Mouse (Mus musculus): Measurements from ENCODE around the gene Rapsn. TPM values are rescaled to one million over a fixed set of nuclear protein-coding genes. Genes with fewer than 3 reads are reported as not detected.

Gene Rapsn
- polyA plus RNA-seq, 1 experiment from 2014 or later = 3.5 TPM

DNA sequence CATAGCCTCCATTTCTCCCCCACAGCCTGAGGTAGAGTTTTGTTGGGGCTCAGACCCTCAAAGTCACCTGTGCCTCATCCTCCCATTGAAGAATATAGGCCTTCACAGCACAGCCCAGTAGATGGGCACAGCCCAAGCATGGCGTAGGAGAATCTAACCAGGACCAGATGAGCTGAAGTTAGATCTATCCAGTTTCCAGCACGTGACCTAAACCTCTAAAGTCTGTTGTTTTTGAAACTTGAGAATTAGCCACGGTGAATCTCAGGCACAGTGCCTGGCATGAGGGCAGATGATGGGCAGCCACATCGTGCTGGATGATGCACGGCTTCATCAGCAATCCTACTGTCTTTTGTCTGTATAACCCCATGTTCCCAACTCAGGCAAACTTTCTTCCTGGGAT, 23.0 kb downstream of the Rapsn start:
- DNase-seq (ENCODE audit: low spot score) (no peak), ATAC-seq (replicated peaks; ENCODE audit: insufficient number of reproducible peaks, low FRiP score, low TSS enrichment, low read depth) (no peak)
- Histone ChIP-seq H3K9ac (replicated peaks; ENCODE audit: low read length) (no peak overlapping the region), H3K36me3 (replicated peaks; ENCODE audit: control insufficient read depth, insufficient read depth, low read depth, low read length) (peaks cover 13% of the 10 kb centered on the region), H3K4me3 (ENCODE audit: low read depth, low read length) (no peak overlapping the region), H3K27ac (replicated peaks; ENCODE audit: low read depth, low read length) (no peak overlapping the region), H3K27me3 (ENCODE audit: control insufficient read depth, insufficient read depth, low read length) (no peaks in the 10 kb centered on the region), H3K4me2 (ENCODE audit: low read depth, low read length) (no peak overlapping the region), H3K9me3 (replicated peaks; ENCODE audit: control insufficient read depth, low read length) (no peaks in the 10 kb centered on the region), H3K4me1 (ENCODE audit: control insufficient read depth, insufficient read depth, low read length) (no peaks in the 10 kb centered on the region)
- 65% methylated on average over 5 of the region's 5 CpGs for WGBS

- peaks cover 14% of the 10 kb centered on the region for H3K36me3 ChIP-seq (replicated peaks; ENCODE audit: control insufficient read depth, insufficient read depth, low read depth, low read length)
- H3K4me2 ChIP-seq (ENCODE audit: low read depth, low read length) = no peak overlapping the region
- no peak overlapping the region for H3K4me3 ChIP-seq (ENCODE audit: low read depth, low read length)
- no peak for ATAC-seq (replicated peaks; ENCODE audit: insufficient number of reproducible peaks, low FRiP score, low TSS enrichment, low read depth)
- H3K27ac ChIP-seq (replicated peaks; ENCODE audit: low read depth, low read length) = no peak overlapping the region
- no peak overlapping the region for H3K9ac ChIP-seq (replicated peaks; ENCODE audit: low read length)
- no peaks in the 10 kb centered on the region for H3K27me3 ChIP-seq (ENCODE audit: control insufficient read depth, insufficient read depth, low read length)
- WGBS = 98% methylated on average over 2 of the region's 2 CpGs
- no peak for DNase-seq (ENCODE audit: low spot score)
- H3K4me1 ChIP-seq (ENCODE audit: control insufficient read depth, insufficient read depth, low read length) = no peaks in the 10 kb centered on the region
- H3K9me3 ChIP-seq (replicated peaks; ENCODE audit: control insufficient read depth, low read length) = no peaks in the 10 kb centered on the region
Measured at GRCm38 (mm10) chr2:91059376-91059775, 24.0 kb downstream of the Rapsn start.

DNA sequence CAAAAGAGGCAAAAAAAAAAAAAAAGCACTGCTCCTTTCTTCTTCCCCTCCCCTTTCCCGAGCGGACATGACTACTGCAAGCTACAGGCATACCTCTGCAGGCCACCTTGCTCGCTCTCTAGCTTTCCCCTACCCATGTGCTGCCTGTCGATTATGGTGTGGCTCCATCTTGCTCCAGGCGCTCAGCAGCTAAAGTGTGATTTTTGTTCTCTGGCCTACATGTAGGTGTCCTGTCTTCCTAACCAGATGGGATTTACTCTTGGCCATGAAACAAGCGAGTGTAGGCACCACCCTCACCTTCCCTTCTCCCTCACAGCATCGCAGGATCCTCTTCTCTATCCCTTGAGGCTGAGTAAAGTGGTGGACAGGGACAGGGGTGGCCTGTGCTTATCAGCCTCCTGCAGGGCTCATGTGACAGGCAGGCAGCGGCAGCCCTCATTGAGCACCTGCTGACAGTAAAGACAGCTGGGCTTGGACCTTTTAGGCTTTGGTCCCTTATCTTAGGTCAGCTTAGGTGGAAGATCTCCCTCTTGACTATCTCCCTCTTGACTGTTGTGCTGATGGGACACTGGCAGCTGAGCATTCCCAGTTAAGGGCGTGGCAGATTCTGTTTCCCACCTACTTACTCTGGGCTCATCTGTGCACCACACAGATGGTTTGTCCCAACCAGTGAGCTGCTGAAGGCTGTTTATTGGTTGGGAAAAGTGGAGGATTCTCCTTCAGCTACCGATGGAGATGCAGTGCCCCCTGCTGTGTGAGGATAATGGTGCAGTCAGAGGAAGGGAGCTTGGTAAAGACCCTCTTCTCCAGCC, 25.3 kb downstream of the Rapsn start:
- peaks cover 11% of the 10 kb centered on the region for H3K36me3 ChIP-seq (replicated peaks; ENCODE audit: control insufficient read depth, insufficient read depth, low read depth, low read length)
- H3K27ac ChIP-seq (replicated peaks; ENCODE audit: low read depth, low read length) = no peak overlapping the region
- ATAC-seq (replicated peaks; ENCODE audit: insufficient number of reproducible peaks, low FRiP score, low TSS enrichment, low read depth) (no peak), DNase-seq (ENCODE audit: low spot score) (peak; percentile 71)
- no peaks in the 10 kb centered on the region for H3K9me3 ChIP-seq (replicated peaks; ENCODE audit: control insufficient read depth, low read length)
- H3K9ac ChIP-seq (replicated peaks; ENCODE audit: low read length) = no peak overlapping the region
- no peaks in the 10 kb centered on the region for H3K27me3 ChIP-seq (ENCODE audit: control insufficient read depth, insufficient read depth, low read length)
- 78% methylated on average over 10 of the region's 10 CpGs for WGBS
- no peak overlapping the region for H3K4me2 ChIP-seq (ENCODE audit: low read depth, low read length)
- H3K4me1 ChIP-seq (ENCODE audit: control insufficient read depth, insufficient read depth, low read length) = no peaks in the 10 kb centered on the region
- H3K4me3 ChIP-seq (ENCODE audit: low read depth, low read length) = no peak overlapping the region

GRCm38 (mm10) chr2:91061849-91062481, 26.5 kb downstream of the Rapsn start:
- ATAC-seq (replicated peaks; ENCODE audit: insufficient number of reproducible peaks, low FRiP score, low TSS enrichment, low read depth) = no peak
- Histone ChIP-seq H3K36me3 (replicated peaks; ENCODE audit: control insufficient read depth, insufficient read depth, low read depth, low read length) (peaks cover 11% of the 10 kb centered on the region), H3K27me3 (ENCODE audit: control insufficient read depth, insufficient read depth, low read length) (no peaks in the 10 kb centered on the region), H3K4me3 (ENCODE audit: low read depth, low read length) (no peak overlapping the region), H3K4me2 (ENCODE audit: low read depth, low read length) (no peak overlapping the region), H3K9ac (replicated peaks; ENCODE audit: low read length) (no peak overlapping the region), H3K27ac (replicated peaks; ENCODE audit: low read depth, low read length) (no peak overlapping the region), H3K4me1 (ENCODE audit: control insufficient read depth, insufficient read depth, low read length) (no peaks in the 10 kb centered on the region), H3K9me3 (replicated peaks; ENCODE audit: control insufficient read depth, low read length) (no peaks in the 10 kb centered on the region)
- 83% methylated on average over 6 of the region's 6 CpGs for WGBS
- DNase-seq (ENCODE audit: low spot score) = no peak

DNA sequence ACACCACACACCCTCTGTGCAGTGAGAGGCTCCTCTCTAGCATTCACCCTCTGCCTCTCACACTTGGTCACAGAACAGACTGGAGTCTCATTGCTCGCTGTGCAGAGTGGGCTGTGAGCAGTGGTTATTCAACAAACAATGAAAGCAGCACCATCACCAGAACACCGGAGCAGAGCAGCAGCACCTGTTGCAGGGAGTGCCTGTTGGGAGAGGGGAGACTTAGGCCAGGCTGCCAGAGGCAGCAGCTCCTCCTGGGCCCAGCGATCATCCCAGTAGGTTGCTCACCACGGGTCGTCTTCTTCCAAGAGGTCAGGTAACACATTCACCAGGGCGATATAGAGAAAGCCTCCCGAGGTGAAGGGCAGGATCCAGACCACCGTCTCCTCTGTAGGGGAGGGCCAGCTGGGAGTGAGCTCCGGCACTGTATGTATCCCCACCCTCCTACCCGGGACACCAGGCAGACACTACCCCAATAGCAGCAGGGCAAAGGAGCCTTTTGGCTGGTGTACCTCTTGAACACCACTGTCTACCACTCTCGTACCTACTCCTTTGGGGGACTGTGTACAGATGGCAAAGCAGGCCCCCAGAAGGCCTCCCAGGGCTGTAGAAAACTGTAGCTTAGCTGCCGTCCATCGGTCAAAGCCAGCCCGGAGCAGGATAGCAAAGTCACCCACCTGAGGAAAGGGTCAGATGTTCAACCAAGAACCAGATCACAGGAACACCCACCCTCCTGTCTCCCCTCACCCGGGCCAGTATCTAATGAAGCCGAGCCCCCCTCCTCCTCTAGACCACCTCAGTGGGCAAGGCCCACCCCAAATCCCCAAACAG, 27.6 kb downstream of the Rapsn start:
- Histone ChIP-seq H3K9me3 (replicated peaks; ENCODE audit: control insufficient read depth, low read length) (no peaks in the 10 kb centered on the region), H3K4me1 (ENCODE audit: control insufficient read depth, insufficient read depth, low read length) (no peaks in the 10 kb centered on the region), H3K9ac (replicated peaks; ENCODE audit: low read length) (no peak overlapping the region), H3K4me2 (ENCODE audit: low read depth, low read length) (no peak overlapping the region), H3K27me3 (ENCODE audit: control insufficient read depth, insufficient read depth, low read length) (no peaks in the 10 kb centered on the region), H3K27ac (replicated peaks; ENCODE audit: low read depth, low read length) (no peak overlapping the region), H3K4me3 (ENCODE audit: low read depth, low read length) (no peak overlapping the region), H3K36me3 (replicated peaks; ENCODE audit: control insufficient read depth, insufficient read depth, low read depth, low read length) (peaks cover 5% of the 10 kb centered on the region)
- ATAC-seq (replicated peaks; ENCODE audit: insufficient number of reproducible peaks, low FRiP score, low TSS enrichment, low read depth) = no peak
- 89% methylated on average over 16 of the region's 16 CpGs for WGBS
- DNase-seq (ENCODE audit: low spot score) = no peak

DNA sequence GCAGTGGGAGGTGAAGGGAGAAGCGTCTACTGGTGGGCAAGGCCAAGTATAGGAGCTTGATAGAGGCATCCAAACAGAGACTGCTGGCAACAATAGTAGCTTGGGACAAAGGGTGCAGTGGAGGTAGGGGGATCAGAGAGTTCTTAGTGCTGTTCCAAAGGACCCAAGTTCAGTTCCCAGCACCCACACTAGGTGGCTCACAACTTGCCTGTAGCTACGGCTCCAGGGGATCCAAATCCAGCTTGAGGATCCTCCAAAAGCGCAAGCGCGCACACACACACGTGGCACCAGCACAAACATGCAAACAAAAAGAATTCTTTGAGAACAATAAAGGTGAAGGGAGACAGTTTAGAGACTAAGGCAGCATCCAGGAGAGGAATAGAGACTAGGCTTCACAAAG, 28.8 kb downstream of the Rapsn start:
- Histone ChIP-seq H3K4me3 (ENCODE audit: low read depth, low read length) (no peak overlapping the region), H3K4me1 (ENCODE audit: control insufficient read depth, insufficient read depth, low read length) (no peaks in the 10 kb centered on the region), H3K9me3 (replicated peaks; ENCODE audit: control insufficient read depth, low read length) (no peaks in the 10 kb centered on the region), H3K27me3 (ENCODE audit: control insufficient read depth, insufficient read depth, low read length) (no peaks in the 10 kb centered on the region), H3K36me3 (replicated peaks; ENCODE audit: control insufficient read depth, insufficient read depth, low read depth, low read length) (peaks cover 3% of the 10 kb centered on the region), H3K27ac (replicated peaks; ENCODE audit: low read depth, low read length) (no peak overlapping the region), H3K4me2 (ENCODE audit: low read depth, low read length) (no peak overlapping the region), H3K9ac (replicated peaks; ENCODE audit: low read length) (no peak overlapping the region)
- DNase-seq (ENCODE audit: low spot score) = no peak
- no peak for ATAC-seq (replicated peaks; ENCODE audit: insufficient number of reproducible peaks, low FRiP score, low TSS enrichment, low read depth)
- 91% methylated on average over 6 of the region's 6 CpGs for WGBS

DNA sequence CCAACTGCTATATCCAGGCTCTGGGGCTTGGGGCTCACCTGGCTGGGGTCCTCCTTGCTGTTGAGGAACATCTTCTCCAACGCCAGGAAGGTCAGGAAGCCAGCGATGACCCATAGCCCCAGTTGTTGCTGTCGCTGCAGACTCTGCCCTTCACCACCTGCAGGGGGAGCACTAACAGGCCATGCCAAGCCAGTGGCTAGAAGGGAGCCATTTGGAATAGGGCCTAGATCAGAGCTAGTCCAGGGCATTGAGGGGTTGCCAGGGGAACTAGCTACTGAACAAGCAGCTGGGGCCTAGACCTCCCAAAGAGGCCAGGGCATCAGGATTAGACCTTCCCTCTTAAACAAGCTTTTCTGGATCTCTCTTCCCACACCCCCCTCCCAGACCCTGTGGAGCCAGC, 30.1 kb downstream of the Rapsn start:
- ATAC-seq (replicated peaks; ENCODE audit: insufficient number of reproducible peaks, low FRiP score, low TSS enrichment, low read depth) = no peak
- DNase-seq (ENCODE audit: low spot score) = peak; percentile 48
- Histone ChIP-seq H3K27me3 (ENCODE audit: control insufficient read depth, insufficient read depth, low read length) (no peaks in the 10 kb centered on the region), H3K4me1 (ENCODE audit: control insufficient read depth, insufficient read depth, low read length) (no peaks in the 10 kb centered on the region), H3K9ac (replicated peaks; ENCODE audit: low read length) (no peak overlapping the region), H3K27ac (replicated peaks; ENCODE audit: low read depth, low read length) (no peak overlapping the region), H3K9me3 (replicated peaks; ENCODE audit: control insufficient read depth, low read length) (no peaks in the 10 kb centered on the region), H3K36me3 (replicated peaks; ENCODE audit: control insufficient read depth, insufficient read depth, low read depth, low read length) (peaks cover 3% of the 10 kb centered on the region), H3K4me3 (ENCODE audit: low read depth, low read length) (no peak overlapping the region), H3K4me2 (ENCODE audit: low read depth, low read length) (no peak overlapping the region)
- 38% methylated on average over 3 of the region's 3 CpGs for WGBS

GRCm38 (mm10) chr2:91066455-91066854, 31.0 kb downstream of the Rapsn start:
- Histone ChIP-seq H3K9me3 (replicated peaks; ENCODE audit: control insufficient read depth, low read length) (no peaks in the 10 kb centered on the region), H3K4me3 (ENCODE audit: low read depth, low read length) (no peak overlapping the region), H3K27ac (replicated peaks; ENCODE audit: low read depth, low read length) (no peak overlapping the region), H3K9ac (replicated peaks; ENCODE audit: low read length) (no peak overlapping the region), H3K36me3 (replicated peaks; ENCODE audit: control insufficient read depth, insufficient read depth, low read depth, low read length) (peaks cover 3% of the 10 kb centered on the region), H3K27me3 (ENCODE audit: control insufficient read depth, insufficient read depth, low read length) (no peaks in the 10 kb centered on the region), H3K4me1 (ENCODE audit: control insufficient read depth, insufficient read depth, low read length) (no peaks in the 10 kb centered on the region), H3K4me2 (ENCODE audit: low read depth, low read length) (no peak overlapping the region)
- DNase-seq (ENCODE audit: low spot score) = no peak
- 84% methylated on average over 3 of the region's 3 CpGs for WGBS
- no peak for ATAC-seq (replicated peaks; ENCODE audit: insufficient number of reproducible peaks, low FRiP score, low TSS enrichment, low read depth)

Data from embryonic facial prominence, embryonic 11.5 days (tissue).